Mouse (Mus musculus): ENCODE measurements around the gene Prss2. TPM values are rescaled to one million over a fixed set of nuclear protein-coding genes. Genes with fewer than 3 reads are reported as not detected.
"Not testable (repeated sequence)": the region's sequence is repeated elsewhere in the genome, so short reads cannot be mapped to it uniquely, and the experiment has no call there.

Prss2 gene
- polyA plus RNA-seq, 1 experiment from 2014 or later, result not detected

DNA sequence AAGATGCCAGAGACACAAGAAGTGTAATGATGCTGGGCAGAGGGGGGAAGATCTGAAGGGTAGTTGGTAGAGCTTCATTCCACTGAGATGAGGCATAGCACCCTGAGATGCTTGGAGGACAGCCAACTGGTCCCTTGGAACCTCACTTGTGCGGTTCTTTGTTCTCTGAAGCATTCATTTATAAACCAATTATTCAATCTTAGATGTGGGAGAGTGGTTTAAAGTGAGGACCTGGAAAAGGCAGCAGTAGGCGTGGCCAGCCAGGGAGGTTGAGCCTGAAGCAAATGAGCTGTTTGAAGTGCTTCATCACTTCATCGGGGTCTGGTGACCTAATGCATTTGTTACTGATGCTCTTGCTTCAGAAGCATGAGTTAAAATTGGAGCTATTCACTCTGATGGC, 37.7 kb downstream of the Prss2 start:
- Histone ChIP-seq H3K27me3 (no peaks in the 10 kb centered on the region), H3K36me3 (no peaks in the 10 kb centered on the region), H3K9me3 (no peaks in the 10 kb centered on the region), H3K4me3 (no peak overlapping the region), H3K4me1 (replicated peaks) (no peaks in the 10 kb centered on the region), H3K4me2 (no peak overlapping the region), H3K9ac (no peak overlapping the region), H3K27ac (replicated peaks) (no peak overlapping the region)
- 63% methylated on average over 3 of the region's 3 CpGs for WGBS
- ATAC-seq (ENCODE audit: low read depth), result no peak

DNA sequence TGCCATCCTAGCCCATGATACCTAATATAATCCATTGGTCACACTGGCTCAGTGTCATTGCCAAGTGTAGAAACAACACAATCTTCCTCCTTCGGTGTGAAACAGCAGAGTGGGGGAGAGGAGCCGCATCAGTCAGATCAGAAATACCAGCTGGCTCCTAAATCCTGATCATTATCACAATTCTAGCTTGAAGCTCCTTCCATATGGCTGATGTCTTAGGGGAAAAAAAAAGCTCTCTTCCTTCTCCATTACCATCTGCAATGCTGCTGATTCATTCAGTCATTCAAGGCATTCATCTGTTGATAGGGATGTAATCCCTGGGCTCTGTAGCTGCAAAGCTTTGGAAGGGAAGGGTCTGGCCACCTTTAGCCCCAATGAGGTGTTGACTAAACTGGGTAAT, 38.7 kb downstream of the Prss2 start:
- no peak overlapping the region for H3K4me2 ChIP-seq
- H3K4me1 ChIP-seq (replicated peaks), result no peaks in the 10 kb centered on the region
- no peak overlapping the region for H3K27ac ChIP-seq (replicated peaks)
- H3K4me3 ChIP-seq, result no peak overlapping the region
- ATAC-seq (ENCODE audit: low read depth), result no peak
- 77% methylated on average over 2 of the region's 2 CpGs for WGBS
- no peaks in the 10 kb centered on the region for H3K27me3 ChIP-seq
- H3K9me3 ChIP-seq, result no peaks in the 10 kb centered on the region
- no peak overlapping the region for H3K9ac ChIP-seq
- no peaks in the 10 kb centered on the region for H3K36me3 ChIP-seq

DNA sequence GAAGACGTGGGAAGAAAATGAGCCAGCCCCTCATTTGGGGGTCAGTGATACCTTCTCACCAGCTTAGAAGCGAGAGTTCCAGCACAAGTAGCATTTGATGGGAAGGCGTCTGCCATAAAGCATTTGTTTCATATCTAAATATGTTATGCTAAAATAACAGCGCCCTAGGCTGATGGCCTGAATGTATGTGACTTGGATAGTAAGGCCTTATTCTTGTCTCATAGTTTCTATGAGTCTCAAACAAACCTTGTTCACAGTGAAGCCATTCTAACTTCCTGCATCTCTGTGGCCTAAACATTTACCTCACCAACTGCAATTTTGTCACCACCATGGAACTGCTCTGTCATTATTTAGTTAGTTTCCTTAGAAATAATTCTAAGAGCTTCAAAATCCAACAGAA, 41.0 kb downstream of the Prss2 start:
- Histone ChIP-seq H3K27ac (replicated peaks) (no peak overlapping the region), H3K27me3 (no peaks in the 10 kb centered on the region), H3K4me2 (peak overlapping the region; percentile 39), H3K9ac (no peak overlapping the region), H3K36me3 (no peaks in the 10 kb centered on the region), H3K4me3 (peak overlapping the region; percentile 25), H3K9me3 (no peaks in the 10 kb centered on the region), H3K4me1 (replicated peaks) (no peaks in the 10 kb centered on the region)
- WGBS, result 88% methylated on average over 4 of the region's 4 CpGs
- ATAC-seq (ENCODE audit: low read depth), result no peak

DNA sequence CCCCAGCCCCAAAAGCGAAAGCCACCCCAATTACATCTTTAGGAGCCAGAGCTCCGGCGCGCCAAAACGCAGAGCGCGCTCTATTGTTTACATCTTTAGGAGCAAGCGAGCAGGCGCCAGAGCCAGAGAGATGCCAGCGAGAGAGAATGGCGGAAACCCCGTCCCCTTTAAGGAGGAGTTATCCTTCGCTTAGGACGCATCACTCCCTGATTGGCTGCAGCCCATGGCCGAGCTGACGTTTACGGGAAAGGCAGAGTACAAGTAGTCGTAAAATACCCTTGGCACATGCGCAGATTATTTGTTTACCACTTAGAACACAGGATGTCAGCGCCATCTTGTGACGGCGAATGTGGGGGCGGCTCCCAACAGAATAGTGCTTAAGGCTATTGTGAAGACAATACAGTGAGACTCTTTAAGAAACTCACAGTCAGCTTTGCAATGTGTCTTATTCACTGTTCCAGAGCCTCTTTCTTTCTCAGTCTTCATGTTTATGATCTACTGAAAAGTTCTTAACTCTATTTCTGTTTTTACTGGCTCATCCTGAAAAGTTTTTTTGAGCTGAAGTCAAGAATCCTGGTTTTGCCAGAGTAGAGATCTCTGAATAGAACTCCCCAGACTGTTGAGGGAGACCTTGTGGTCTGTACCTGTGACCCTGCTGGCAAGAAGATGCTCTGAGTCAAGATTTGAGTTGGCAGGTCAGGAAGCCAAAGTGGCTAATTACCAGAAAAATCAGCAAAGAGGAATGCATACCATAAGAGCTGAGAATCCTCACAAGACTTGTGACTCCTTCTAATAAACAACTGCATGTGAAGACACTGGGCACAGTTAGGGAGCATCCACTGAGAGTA, 41.7 kb downstream of the Prss2 start:
- not testable (repeated sequence) for H3K27ac ChIP-seq (replicated peaks); H3K36me3 ChIP-seq; H3K9ac ChIP-seq; H3K4me1 ChIP-seq (replicated peaks); H3K9me3 ChIP-seq; H3K27me3 ChIP-seq
- Histone ChIP-seq H3K4me3 (peak overlapping the region; percentile 25; the same call in 1 of the 2 replicates), H3K4me2 (0 out of 2 replicates have a peak overlapping the region, but pooled peaks have one; percentile 39)
- ATAC-seq (ENCODE audit: low read depth), result peak; percentile 59; the same call in 1 of the 2 replicates
- WGBS, result 68% methylated on average over 5 of the region's 23 CpGs

DNA sequence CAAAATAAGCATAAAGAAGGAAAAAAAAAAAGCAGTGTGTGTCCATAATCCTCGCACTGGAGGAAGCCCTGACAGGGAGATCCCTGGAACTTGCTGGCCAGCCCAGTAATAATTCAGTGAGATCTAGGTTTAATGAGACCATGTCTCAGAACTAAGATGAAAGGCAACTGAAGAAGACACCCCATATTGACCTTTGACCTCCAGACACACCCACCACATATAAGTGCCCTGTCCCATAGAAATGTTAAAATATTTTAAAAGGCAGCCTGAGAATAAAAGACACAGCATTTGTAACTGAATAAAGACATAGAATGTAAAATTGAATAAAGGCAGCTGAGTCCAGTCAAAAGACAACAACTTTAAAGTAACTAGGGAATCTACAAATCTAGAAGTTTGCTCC, 43.7 kb downstream of the Prss2 start:
- Histone ChIP-seq H3K9ac (no peak overlapping the region), H3K4me2 (no peak overlapping the region), H3K27me3 (no peaks in the 10 kb centered on the region), H3K4me3 (no peak overlapping the region), H3K4me1 (replicated peaks) (no peaks in the 10 kb centered on the region), H3K36me3 (no peaks in the 10 kb centered on the region), H3K9me3 (no peaks in the 10 kb centered on the region), H3K27ac (replicated peaks) (no peak overlapping the region)
- no peak for ATAC-seq (ENCODE audit: low read depth)
- WGBS, result 60% methylated on average over 1 of the region's 1 CpGs

DNA sequence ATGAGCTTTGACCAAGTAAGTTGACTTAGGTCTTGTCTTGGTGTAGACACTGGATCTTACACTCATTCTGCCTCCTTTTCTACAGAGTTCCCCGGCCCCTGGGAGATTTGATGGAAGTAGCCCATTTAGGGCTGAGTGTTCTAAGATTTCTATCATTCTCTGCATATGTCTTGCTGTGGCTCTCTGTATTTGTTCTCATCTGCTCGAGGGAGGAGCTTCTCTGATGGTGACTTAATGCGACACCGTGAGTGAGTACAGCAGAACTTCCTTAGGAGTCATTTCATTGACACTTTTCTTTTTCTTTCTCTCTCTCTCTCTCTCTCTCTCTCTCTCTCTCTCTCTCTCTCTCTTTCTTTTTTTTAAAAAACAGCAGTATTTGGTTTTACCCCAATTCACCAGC, 45.4 kb downstream of the Prss2 start:
- Histone ChIP-seq H3K9ac (no peak overlapping the region), H3K9me3 (no peaks in the 10 kb centered on the region), H3K4me3 (no peak overlapping the region), H3K4me2 (no peak overlapping the region), H3K27ac (replicated peaks) (no peak overlapping the region), H3K27me3 (no peaks in the 10 kb centered on the region), H3K36me3 (no peaks in the 10 kb centered on the region), H3K4me1 (replicated peaks) (no peaks in the 10 kb centered on the region)
- ATAC-seq (ENCODE audit: low read depth), result no peak
- WGBS, result 92% methylated on average over 4 of the region's 4 CpGs

DNA sequence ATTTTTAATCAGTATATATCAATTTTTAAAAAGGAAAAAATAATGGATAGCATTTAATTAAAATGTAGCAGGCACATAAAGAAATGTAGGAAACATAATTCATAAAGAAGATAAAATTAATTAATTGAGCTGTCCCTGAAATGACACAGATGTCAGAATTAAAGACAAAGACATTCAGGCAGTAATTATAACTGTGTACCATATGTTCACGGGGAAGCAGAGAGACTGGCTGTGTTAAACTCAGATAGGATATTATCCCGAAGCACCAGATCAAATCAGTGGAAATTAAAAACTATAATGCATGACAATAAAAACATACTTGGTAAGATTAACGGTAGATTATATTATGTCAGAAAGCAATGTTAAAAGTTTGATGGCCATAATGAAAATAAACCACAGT, 47.5 kb downstream of the Prss2 start:
- H3K27me3 ChIP-seq, result no peaks in the 10 kb centered on the region
- H3K9ac ChIP-seq, result no peak overlapping the region
- no peak for ATAC-seq (ENCODE audit: low read depth)
- H3K4me1 ChIP-seq (replicated peaks), result no peaks in the 10 kb centered on the region
- H3K27ac ChIP-seq (replicated peaks), result no peak overlapping the region
- H3K4me2 ChIP-seq, result no peak overlapping the region
- H3K4me3 ChIP-seq, result no peak overlapping the region
- H3K9me3 ChIP-seq, result no peaks in the 10 kb centered on the region
- H3K36me3 ChIP-seq, result no peaks in the 10 kb centered on the region
- 62% methylated on average over 3 of the region's 3 CpGs for WGBS

Other genes starting within 250 kb of the Prss2 start
- not detected in 2 replicates for gene Try4, start 219.5 kb upstream of the Prss2 start, polyA plus RNA-seq (2015; fragmentation: Nextera tagmentation; extraction: Ambion mirVana)
- not detected in 2 replicates for gene Try5, start 204.9 kb upstream of the Prss2 start, polyA plus RNA-seq (2015; fragmentation: Nextera tagmentation; extraction: Ambion mirVana)
- not detected in 2 replicates for gene Try10, start 167.7 kb upstream of the Prss2 start, polyA plus RNA-seq (2015; fragmentation: Nextera tagmentation; extraction: Ambion mirVana)
- not detected in 2 replicates for gene Prss3, start 144.1 kb upstream of the Prss2 start, polyA plus RNA-seq (2015; fragmentation: Nextera tagmentation; extraction: Ambion mirVana)
- gene Gm5771, start 129.4 kb upstream of the Prss2 start, polyA plus RNA-seq (2015; fragmentation: Nextera tagmentation; extraction: Ambion mirVana), result not detected in 2 replicates
- not detected in 2 replicates for gene Gm10334, start 75.6 kb upstream of the Prss2 start, polyA plus RNA-seq (2015; fragmentation: Nextera tagmentation; extraction: Ambion mirVana)
- gene Prss1, start 62.9 kb upstream of the Prss2 start, polyA plus RNA-seq (2015; fragmentation: Nextera tagmentation; extraction: Ambion mirVana), result not detected in 2 replicates
- 24.1 and 29.8 TPM in 2 replicates for gene Ephb6, start 83.7 kb downstream of the Prss2 start, polyA plus RNA-seq (2015; fragmentation: Nextera tagmentation; extraction: Ambion mirVana)
- 0.65 and 0.81 TPM in 2 replicates for gene Trpv6, start 114.6 kb downstream of the Prss2 start, polyA plus RNA-seq (2015; fragmentation: Nextera tagmentation; extraction: Ambion mirVana)
- not detected in 2 replicates for gene Trpv5, start 159.0 kb downstream of the Prss2 start, polyA plus RNA-seq (2015; fragmentation: Nextera tagmentation; extraction: Ambion mirVana)
- gene Llcfc1, start 162.6 kb downstream of the Prss2 start, polyA plus RNA-seq (2015; fragmentation: Nextera tagmentation; extraction: Ambion mirVana), result not detected in 2 replicates
- 0.82 and 1.9 TPM in 2 replicates for gene Kel, start 182.6 kb downstream of the Prss2 start, polyA plus RNA-seq (2015; fragmentation: Nextera tagmentation; extraction: Ambion mirVana)

All from neural tube, embryonic 13.5 days (tissue).